Mouse (Mus musculus): ENCODE results near the gene Fbxl4.

DNA sequence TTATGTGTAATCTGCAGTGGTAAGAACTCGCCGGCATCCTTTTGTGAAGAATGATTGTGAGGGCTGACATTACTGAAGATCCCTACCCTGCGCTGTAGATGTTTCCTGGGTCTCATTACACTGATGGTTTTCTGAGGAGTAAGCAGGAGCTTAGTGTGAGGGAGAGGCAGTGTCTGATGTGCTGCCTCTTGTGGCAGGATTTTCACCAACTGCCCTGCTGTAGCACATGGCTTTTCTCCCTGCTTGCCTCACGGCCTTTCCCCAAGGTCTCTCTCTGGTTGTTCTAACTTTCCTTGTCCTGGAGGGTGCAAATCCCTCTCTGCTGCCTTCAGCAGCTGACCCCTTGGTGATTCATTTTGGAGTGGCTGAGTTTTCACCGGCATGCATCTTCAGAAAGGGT is 10.0 kb downstream of the Fbxl4 start:
- TF ChIP-seq CTCF (IDR thresholded peaks at IDR 0.05 in 2 of 3, conservative IDR thresholded peaks at IDR 0.05 in 1 of 3; ENCODE audit: control insufficient read depth in 1 of 3, insufficient read depth in 1 of 3, low read depth in 2 of 3, low read length in 3 of 3, poor library complexity in 1 of 3, severe bottlenecking in 1 of 3) (0 out of 6 replicates have a peak, but pooled peaks of 1 of the 3 experiments have one; percentile 4), RCOR1 (IDR thresholded peaks at IDR 0.05; ENCODE audit: low read depth, low read length) (no peak), USF1 (IDR thresholded peaks at IDR 0.05; ENCODE audit: low read depth, low read length) (no peak), CHD2 (IDR thresholded peaks at IDR 0.05; ENCODE audit: low read length) (no peak), E2F4 (IDR thresholded peaks at IDR 0.05; ENCODE audit: borderline replicate concordance, low read depth, low read length) (no peak), POLR2A (IDR thresholded peaks at IDR 0.05; ENCODE audit: control insufficient read depth in 1 of 2, insufficient read depth in 1 of 2, low read depth in 1 of 2, low read length in 2 of 2, poor library complexity in 1 of 2) (no peak), UBTF (IDR thresholded peaks at IDR 0.05; ENCODE audit: borderline replicate concordance, insufficient read depth, low read depth, low read length) (no peak)

All from MEL (cell line).